Mouse (Mus musculus) urinary bladder, postnatal 0 days (tissue): Measurements from ENCODE around the gene Rapgef4. TPM values are rescaled to one million over a fixed set of nuclear protein-coding genes. Genes with fewer than 3 reads are reported as not detected.

Experiments used
- polyA plus RNA-seq: library from polyadenylated mRNA; unstranded; fragments of >200 nt; fragmentation: Nextera tagmentation; extraction: Ambion mirVana; gene quantifications from 2 replicates; pipeline ENCODE4 v1.2.1, GENCODE M21; 2015

Gene Rapgef4
- polyA plus RNA-seq, result 1.4 and 1.9 TPM in 2 replicates

GRCm38 (mm10) chr2:71980771-71981342, at the start of gene Rapgef4:
TSS of gene Rapgef4 (plus strand) at chr2:71981240.

GRCm38 (mm10) chr2:72285256-72285887, 304.3 kb downstream of the Rapgef4 start, which contains the start of gene Map3k20:
TSS of gene Map3k20 (plus strand) at chr2:72285637.

Other genes starting within 250 kb of the Rapgef4 start
- gene Itga6, start 235.6 kb upstream of the Rapgef4 start, polyA plus RNA-seq, result 20.1 and 22.8 TPM in 2 replicates
- gene Pdk1, start 108.0 kb upstream of the Rapgef4 start, polyA plus RNA-seq, result 32.8 and 46.2 TPM in 2 replicates